Mouse (Mus musculus) heart, embryonic 14.5 days (tissue): ENCODE results near the gene Map10. TPM values are rescaled to one million over a fixed set of nuclear protein-coding genes. Genes with fewer than 3 reads are reported as not detected.

Experiments used
- ATAC-seq: fragments of 200-750 bp; cut with Nextera tagmentation; 2 replicates; pipeline ENCODE4 v1.8.0; 2017; ENCODE audit warnings: low read depth, moderate TSS enrichment; ENCODE audit not compliant: insufficient number of reproducible peaks, insufficient read depth, low FRiP score
- H3K27ac ChIP-seq, 2 experiments: fragments of 200-500 bp in 1 of 2; fragments of 300-500 bp in 1 of 2; sonication (generic) in 1 of 2; replicated peaks in 1 of 2; 2 replicates each; pipeline ENCODE4 v1.5.1; 2012 to 2014; ENCODE audit warnings: low read depth in 2 of 2, low read length in 2 of 2, control low read depth in 1 of 2, mild to moderate bottlenecking in 1 of 2, mixed read lengths in 1 of 2; ENCODE audit not compliant: control insufficient read depth in 1 of 2, insufficient read depth in 1 of 2
- H3K27me3 ChIP-seq: fragments of 300-500 bp; sonication (generic); 2 replicates; pipeline ENCODE4 v1.6.1; 2014; ENCODE audit warnings: mild to moderate bottlenecking, low read length, control low read depth; ENCODE audit not compliant: control insufficient read depth, insufficient read depth
- H3K36me3 ChIP-seq: fragments of 300-500 bp; sonication (generic); 2 replicates; pipeline ENCODE4 v1.6.1; 2014; ENCODE audit warnings: mild to moderate bottlenecking, control low read depth, low read length, mixed read lengths; ENCODE audit not compliant: control insufficient read depth, insufficient read depth
- H3K4me1 ChIP-seq, 2 experiments: fragments of 200-500 bp in 1 of 2; fragments of 300-500 bp in 1 of 2; sonication (generic) in 1 of 2; 2 replicates each; pipeline ENCODE4 v1.6.1; 2012 to 2014; ENCODE audit warnings: low read length in 2 of 2, control low read depth in 1 of 2, mixed read lengths in 1 of 2; ENCODE audit not compliant: control insufficient read depth in 2 of 2, insufficient read depth in 2 of 2
- H3K4me2 ChIP-seq: fragments of 300-500 bp; sonication (generic); 2 replicates; pipeline ENCODE4 v1.6.1; 2014; ENCODE audit warnings: mild to moderate bottlenecking, low read length
- H3K4me3 ChIP-seq, 2 experiments: fragments of 200-500 bp in 1 of 2; fragments of 300-500 bp in 1 of 2; sonication (generic) in 1 of 2; 2 replicates each; pipeline ENCODE4 v1.5.1; 2012 to 2014; ENCODE audit warnings: low read length in 2 of 2, mild to moderate bottlenecking in 2 of 2, control low read depth in 1 of 2, low read depth in 1 of 2, moderate library complexity in 1 of 2; ENCODE audit not compliant: control insufficient read depth in 1 of 2, insufficient read depth in 1 of 2
- H3K9ac ChIP-seq: fragments of 300-500 bp; sonication (generic); 2 replicates; pipeline ENCODE4 v1.6.1; 2014; ENCODE audit warnings: mild to moderate bottlenecking, low read length
- H3K9me3 ChIP-seq: fragments of 300-500 bp; sonication (generic); 2 replicates; pipeline ENCODE4 v1.6.1; 2016; ENCODE audit warnings: low read length, control low read depth; ENCODE audit not compliant: control insufficient read depth
- WGBS: fragments of 180-500 bp; shearing (Covaris S2); extraction: QIAGEN DNeasy Blood & Tissue Kit; methylation state at CpG from one replicate; pipeline ENCODE4 v1.1.7; 2014; 5-methylcytosine and 5-hydroxymethylcytosine counted together
- polyA plus RNA-seq: library from polyadenylated mRNA; unstranded; fragments of >200 nt; fragmentation: Nextera tagmentation; extraction: Ambion mirVana; gene quantifications from 2 replicates; pipeline ENCODE4 v1.2.1, GENCODE M21; 2014

Gene Map10
- 7.8 and 8.0 TPM in 2 replicates for polyA plus RNA-seq

DNA sequence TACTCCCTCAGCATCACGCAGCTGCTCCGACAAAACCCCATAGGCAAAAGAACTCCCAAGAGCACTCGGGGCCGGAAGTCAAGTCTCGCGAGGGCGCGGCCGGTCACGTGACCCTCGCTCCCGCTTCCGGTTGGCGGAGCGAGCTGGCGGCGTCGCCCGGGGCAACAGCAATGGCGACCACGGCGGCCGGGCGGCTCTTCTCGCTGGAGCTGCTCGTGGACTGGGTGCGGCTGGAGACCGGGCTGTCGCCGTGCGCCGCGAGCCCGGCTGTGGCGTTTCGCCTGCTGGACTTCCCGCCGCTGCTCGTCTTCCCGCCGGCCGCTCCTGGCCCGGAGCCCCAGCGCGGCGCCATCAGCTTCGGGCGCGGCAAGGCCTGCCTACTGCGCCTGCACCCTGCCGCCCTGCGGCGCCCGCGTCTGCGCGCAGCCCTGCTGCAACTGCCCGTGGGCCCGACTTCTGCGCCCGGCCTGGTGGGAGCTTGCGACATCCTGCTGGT, at the start of gene Map10:
TSS of gene Map10 (plus strand) at position 119 of the 496 bp plus-strand sequence.
- H3K9ac ChIP-seq, result peak within 1 kb of the TSS; percentile 80
- H3K4me2 ChIP-seq, result peak within 1 kb of the TSS; percentile 88
- 0 out of 2 replicates have a peak, but pooled peaks cover 6% of the 10 kb centered on the region for H3K36me3 ChIP-seq
- H3K4me1 ChIP-seq, result peaks cover 14 to 31% of the 10 kb centered on the region in 2 experiments
- peak; percentile 57 for ATAC-seq
- 2% methylated on average over 41 of the region's 62 CpGs for WGBS
- no peaks in the 10 kb centered on the region for H3K27me3 ChIP-seq
- H3K4me3 ChIP-seq, result peak within 1 kb of the TSS; percentile 61 to 64
- H3K9me3 ChIP-seq, result peaks cover 22% of the 10 kb centered on the region
- H3K27ac ChIP-seq, result peak within 1 kb of the TSS in 1 of 2 experiments; percentile 64; a peak in 2 of 4 replicates

DNA sequence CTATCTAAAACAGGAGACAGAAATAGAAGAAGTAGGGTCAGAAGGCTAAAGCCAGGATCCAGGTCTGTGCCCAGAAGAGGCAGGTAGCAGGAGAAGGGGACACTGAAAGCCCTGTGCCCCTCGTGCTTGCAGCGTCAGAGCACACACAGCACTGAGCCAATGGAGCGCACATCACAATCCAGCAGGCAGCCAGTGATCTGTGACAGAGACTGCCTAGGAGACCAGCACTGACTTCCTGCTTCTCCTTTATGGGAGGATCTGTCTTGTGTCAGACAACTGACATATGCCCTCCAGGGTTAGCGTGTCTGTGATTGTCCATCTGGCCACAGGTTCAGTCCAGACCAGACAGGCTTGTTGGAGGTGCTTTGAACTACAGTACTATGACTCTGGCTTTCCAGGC, 49.3 kb upstream of the Map10 start:
- peaks cover 43% of the 10 kb centered on the region in 2 experiments for H3K4me1 ChIP-seq
- H3K36me3 ChIP-seq, result no peaks in the 10 kb centered on the region
- no peaks in the 10 kb centered on the region for H3K27me3 ChIP-seq
- no peak for ATAC-seq
- 20% methylated on average over 4 of the region's 4 CpGs for WGBS
- H3K9me3 ChIP-seq, result peaks cover 2% of the 10 kb centered on the region; the same call in 1 of the 2 replicates
- H3K27ac ChIP-seq, result peak overlapping the region; percentile 2 to 15; a peak in 1 of 4 replicates
- H3K9ac ChIP-seq, result no peak overlapping the region
- no peak overlapping the region for H3K4me2 ChIP-seq
- H3K4me3 ChIP-seq, result no peak overlapping the region

DNA sequence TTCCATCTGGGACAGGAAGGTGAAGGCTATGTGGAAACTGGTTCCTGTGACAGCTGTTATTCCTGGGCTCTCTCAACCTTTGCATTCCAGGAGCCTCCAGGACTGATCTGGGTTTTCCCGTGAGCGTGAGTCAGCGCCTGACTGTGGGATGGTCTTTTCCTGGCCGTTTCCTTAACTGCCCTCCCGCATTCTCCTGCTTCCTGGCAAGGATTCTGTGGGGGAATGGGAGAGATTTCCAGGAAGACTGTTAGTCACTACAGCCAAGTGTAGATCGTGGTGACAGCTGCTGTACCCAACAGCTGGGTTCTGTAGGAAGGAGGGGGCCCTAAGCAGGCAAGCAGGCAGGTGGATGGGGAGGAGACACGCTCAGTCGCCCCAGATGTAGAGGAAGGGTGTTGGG, 45.3 kb upstream of the Map10 start:
- H3K27ac ChIP-seq, result peak overlapping the region; percentile 20 to 27; a peak in 1 of 4 replicates
- 29% methylated on average over 8 of the region's 8 CpGs for WGBS
- H3K36me3 ChIP-seq, result no peaks in the 10 kb centered on the region
- peak; percentile 55 for ATAC-seq
- no peak overlapping the region for H3K4me3 ChIP-seq
- H3K27me3 ChIP-seq, result no peaks in the 10 kb centered on the region
- H3K9ac ChIP-seq, result no peak overlapping the region
- peaks cover 10% of the 10 kb centered on the region; the same call in 1 of the 2 replicates for H3K9me3 ChIP-seq
- H3K4me1 ChIP-seq, result peaks cover 23 to 24% of the 10 kb centered on the region in 2 experiments
- no peak overlapping the region for H3K4me2 ChIP-seq

- no peak overlapping the region for H3K9ac ChIP-seq
- no peaks in the 10 kb centered on the region for H3K36me3 ChIP-seq
- H3K4me1 ChIP-seq, result peaks cover 7 to 8% of the 10 kb centered on the region in 2 experiments; a peak in 3 of 4 replicates
- H3K9me3 ChIP-seq, result peaks cover 10% of the 10 kb centered on the region; the same call in 1 of the 2 replicates
- H3K4me2 ChIP-seq, result no peak overlapping the region
- no peak overlapping the region for H3K27ac ChIP-seq
- 89% methylated on average over 8 of the region's 8 CpGs for WGBS
- ATAC-seq, result no peak
- no peak overlapping the region for H3K4me3 ChIP-seq
- no peaks in the 10 kb centered on the region for H3K27me3 ChIP-seq
Observed at GRCm38 (mm10) chr8:125626381-125626780, 43.2 kb upstream of the Map10 start.

DNA sequence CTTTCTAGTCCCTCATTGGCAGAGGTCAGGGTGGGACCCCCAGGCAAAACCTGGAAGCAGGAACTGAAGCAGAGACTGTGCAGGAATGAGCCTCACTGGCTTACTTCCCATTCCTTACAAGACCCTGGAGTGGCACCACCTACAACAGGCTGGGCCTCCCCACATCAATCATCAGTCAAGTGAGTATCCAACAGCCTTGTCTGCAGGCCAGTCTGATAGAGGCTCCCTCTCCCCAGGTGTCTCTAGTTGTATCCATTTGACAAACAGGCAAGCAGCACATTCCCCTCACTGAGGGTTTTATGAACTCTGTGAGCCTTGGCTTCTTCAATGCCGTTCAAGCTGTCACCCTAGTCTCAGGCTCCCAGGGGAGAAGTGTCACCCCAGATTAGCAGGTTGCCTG, 40.8 kb upstream of the Map10 start:
- Histone ChIP-seq H3K4me1 (peaks cover 7 to 8% of the 10 kb centered on the region in 2 experiments; a peak in 3 of 4 replicates), H3K36me3 (no peaks in the 10 kb centered on the region), H3K9me3 (peaks cover 10% of the 10 kb centered on the region; the same call in 1 of the 2 replicates), H3K4me2 (no peak overlapping the region), H3K27me3 (no peaks in the 10 kb centered on the region), H3K4me3 (no peak overlapping the region), H3K27ac (no peak overlapping the region), H3K9ac (no peak overlapping the region)
- 85% methylated on average over 1 of the region's 1 CpGs for WGBS
- no peak for ATAC-seq

- Histone ChIP-seq H3K36me3 (no peaks in the 10 kb centered on the region), H3K4me2 (no peak overlapping the region), H3K9ac (no peak overlapping the region), H3K4me1 (peaks cover 5 to 9% of the 10 kb centered on the region in 2 experiments; a peak in 2 of 4 replicates), H3K9me3 (no peaks in the 10 kb centered on the region), H3K4me3 (no peak overlapping the region), H3K27me3 (no peaks in the 10 kb centered on the region), H3K27ac (no peak overlapping the region)
- no peak for ATAC-seq
- 55% methylated on average over 6 of the region's 6 CpGs for WGBS
Observed at GRCm38 (mm10) chr8:125638411-125639058, 31.1 kb upstream of the Map10 start.

- no peaks in the 10 kb centered on the region for H3K36me3 ChIP-seq
- no peak overlapping the region for H3K4me2 ChIP-seq
- no peak overlapping the region for H3K4me3 ChIP-seq
- no peak for ATAC-seq
- no peaks in the 10 kb centered on the region for H3K9me3 ChIP-seq
- H3K9ac ChIP-seq, result no peak overlapping the region
- H3K27me3 ChIP-seq, result no peaks in the 10 kb centered on the region
- H3K27ac ChIP-seq, result no peak overlapping the region
- 64% methylated on average over 2 of the region's 2 CpGs for WGBS
- H3K4me1 ChIP-seq, result peaks cover 5 to 9% of the 10 kb centered on the region in 2 experiments; a peak in 2 of 4 replicates
Observed at GRCm38 (mm10) chr8:125639631-125640030, 30.0 kb upstream of the Map10 start.
